Mouse (Mus musculus) liver, embryonic 13.5 days (tissue): ENCODE data around the gene Acsm5. TPM values are rescaled to one million over a fixed set of nuclear protein-coding genes. Genes with fewer than 3 reads are reported as not detected.
"Not testable (repeated sequence)": the region's sequence is repeated elsewhere in the genome, so short reads cannot be mapped to it uniquely, and the experiment has no call there.

Experiments used
- ATAC-seq: fragments of 200-750 bp; cut with Nextera tagmentation; 2 replicates; pipeline ENCODE4 v1.8.0; 2017; ENCODE audit warnings: low read depth, mild to moderate bottlenecking, moderate number of reproducible peaks, moderate library complexity
- DNase-seq: peaks from one replicate; pipeline ENCODE4 v3.0.0; 2022
- H3K27ac ChIP-seq: fragments of 300-500 bp; sonication (generic); 2 replicates; pipeline ENCODE4 v1.5.1; 2015; ENCODE audit warnings: moderate library complexity, mild to moderate bottlenecking, inconsistent platforms
- H3K27me3 ChIP-seq: fragments of 300-500 bp; sonication (generic); 2 replicates; pipeline ENCODE4 v1.6.1; 2015; ENCODE audit warnings: mild to moderate bottlenecking, inconsistent platforms
- H3K36me3 ChIP-seq: fragments of 300-500 bp; sonication (generic); 2 replicates; pipeline ENCODE4 v1.6.1; 2015; ENCODE audit warnings: mild to moderate bottlenecking, inconsistent platforms
- H3K4me1 ChIP-seq: fragments of 300-500 bp; sonication (generic); replicated peaks from 2 replicates; pipeline ENCODE4 v1.6.1; 2015; ENCODE audit warnings: inconsistent platforms
- H3K4me2 ChIP-seq: fragments of 300-500 bp; sonication (generic); 2 replicates; pipeline ENCODE4 v1.6.1; 2015; ENCODE audit warnings: inconsistent platforms, mild to moderate bottlenecking, moderate library complexity
- H3K4me3 ChIP-seq: fragments of 300-500 bp; sonication (generic); replicated peaks from 2 replicates; pipeline ENCODE4 v1.5.1; 2015; ENCODE audit warnings: mild to moderate bottlenecking, inconsistent platforms
- H3K9ac ChIP-seq: fragments of 300-500 bp; sonication (generic); 2 replicates; pipeline ENCODE4 v1.6.1; 2015; ENCODE audit warnings: mild to moderate bottlenecking, inconsistent platforms
- H3K9me3 ChIP-seq: fragments of 300-500 bp; sonication (generic); replicated peaks from 2 replicates; pipeline ENCODE4 v1.6.1; 2016; ENCODE audit warnings: inconsistent platforms
- WGBS: fragments of 180-500 bp; shearing (Covaris S2); methylation state at CpG from one replicate; pipeline ENCODE4 v1.1.7; 2015; ENCODE audit not compliant: insufficient replicate concordance; 5-methylcytosine and 5-hydroxymethylcytosine counted together
- polyA plus RNA-seq: library from polyadenylated mRNA; unstranded; fragments of >200 nt; fragmentation: Nextera tagmentation; extraction: Ambion mirVana; gene quantifications from 2 replicates; pipeline ENCODE4 v1.2.1, GENCODE M21; 2015

The Acsm5 gene
- polyA plus RNA-seq, 1 experiment from 2014 or later = not detected

- H3K4me2 ChIP-seq = no peak overlapping the region
- H3K27ac ChIP-seq = no peak overlapping the region
- H3K4me3 ChIP-seq = no peak overlapping the region
- 61% methylated on average over 3 of the region's 3 CpGs for WGBS
- ATAC-seq = no peak
- no peak for DNase-seq
- H3K4me1 ChIP-seq = no peaks in the 10 kb centered on the region
- H3K36me3 ChIP-seq = no peaks in the 10 kb centered on the region
- H3K9me3 ChIP-seq = no peaks in the 10 kb centered on the region
- no peak overlapping the region for H3K9ac ChIP-seq
- no peaks in the 10 kb centered on the region for H3K27me3 ChIP-seq
These were observed 31.4 kb downstream of the Acsm5 start for GRCm38 (mm10) chr7:119550471-119551222.

GRCm38 (mm10) chr7:119554040-119554439, 34.8 kb downstream of the Acsm5 start, which contains the start of gene Acsm2:
TSS of gene Acsm2 (plus strand) at chr7:119554340.
- H3K9ac ChIP-seq = no peak within 1 kb of the TSS
- H3K9me3 ChIP-seq = no peaks in the 10 kb centered on the region
- 50% methylated on average over 1 of the region's 1 CpGs for WGBS
- no peaks in the 10 kb centered on the region for H3K4me1 ChIP-seq
- H3K4me2 ChIP-seq = no peak within 1 kb of the TSS
- H3K4me3 ChIP-seq = no peak within 1 kb of the TSS
- ATAC-seq (no peak), DNase-seq (no peak)
- H3K27me3 ChIP-seq = no peaks in the 10 kb centered on the region
- H3K36me3 ChIP-seq = no peaks in the 10 kb centered on the region
- no peak within 1 kb of the TSS for H3K27ac ChIP-seq

GRCm38 (mm10) chr7:119559789-119560451, 40.7 kb downstream of the Acsm5 start:
- no peak overlapping the region for H3K4me2 ChIP-seq
- H3K4me1 ChIP-seq = no peaks in the 10 kb centered on the region
- 51% methylated on average over 3 of the region's 3 CpGs for WGBS
- no peaks in the 10 kb centered on the region for H3K27me3 ChIP-seq
- no peaks in the 10 kb centered on the region for H3K36me3 ChIP-seq
- H3K27ac ChIP-seq = no peak overlapping the region
- H3K4me3 ChIP-seq = no peak overlapping the region
- DNase-seq = no peak
- no peaks in the 10 kb centered on the region for H3K9me3 ChIP-seq
- ATAC-seq = no peak
- H3K9ac ChIP-seq = no peak overlapping the region

GRCm38 (mm10) chr7:119560452-119560835, 41.2 kb downstream of the Acsm5 start:
- no peak overlapping the region for H3K9ac ChIP-seq
- H3K4me1 ChIP-seq = no peaks in the 10 kb centered on the region
- H3K4me2 ChIP-seq = no peak overlapping the region
- 56% methylated on average over 3 of the region's 3 CpGs for WGBS
- H3K9me3 ChIP-seq = no peaks in the 10 kb centered on the region
- no peak overlapping the region for H3K27ac ChIP-seq
- no peak overlapping the region for H3K4me3 ChIP-seq
- no peaks in the 10 kb centered on the region for H3K27me3 ChIP-seq
- DNase-seq (no peak), ATAC-seq (no peak)
- H3K36me3 ChIP-seq = no peaks in the 10 kb centered on the region

GRCm38 (mm10) chr7:119561441-119561840, 42.2 kb downstream of the Acsm5 start:
- H3K4me3 ChIP-seq = no peak overlapping the region
- no peaks in the 10 kb centered on the region for H3K27me3 ChIP-seq
- ATAC-seq (no peak), DNase-seq (no peak)
- H3K4me1 ChIP-seq = no peaks in the 10 kb centered on the region
- H3K36me3 ChIP-seq = no peaks in the 10 kb centered on the region
- no peak overlapping the region for H3K4me2 ChIP-seq
- H3K9ac ChIP-seq = no peak overlapping the region
- H3K9me3 ChIP-seq = no peaks in the 10 kb centered on the region
- no peak overlapping the region for H3K27ac ChIP-seq
- 36% methylated on average over 4 of the region's 4 CpGs for WGBS

GRCm38 (mm10) chr7:119562476-119562875, 43.2 kb downstream of the Acsm5 start:
- H3K9me3 ChIP-seq, DNase-seq, H3K27ac ChIP-seq, H3K4me2 ChIP-seq, H3K9ac ChIP-seq, H3K36me3 ChIP-seq, H3K4me3 ChIP-seq, H3K27me3 ChIP-seq, H3K4me1 ChIP-seq, ATAC-seq: not testable (repeated sequence)
- WGBS = 74% methylated on average over 2 of the region's 2 CpGs

- Histone ChIP-seq H3K9ac (no peak overlapping the region), H3K4me1 (no peaks in the 10 kb centered on the region), H3K4me2 (no peak overlapping the region), H3K36me3 (no peaks in the 10 kb centered on the region), H3K27ac (no peak overlapping the region), H3K27me3 (no peaks in the 10 kb centered on the region), H3K4me3 (no peak overlapping the region), H3K9me3 (no peaks in the 10 kb centered on the region)
- DNase-seq (no peak), ATAC-seq (no peak)
- 60% methylated on average over 3 of the region's 3 CpGs for WGBS
These were observed 75.4 kb downstream of the Acsm5 start for GRCm38 (mm10) chr7:119594530-119595107.

Other genes starting within 250 kb of the Acsm5 start
- gene Gp2, start 60.2 kb upstream of the Acsm5 start, polyA plus RNA-seq = not detected in 2 replicates
- not detected in 2 replicates for gene Umod, start 40.2 kb upstream of the Acsm5 start, polyA plus RNA-seq
- gene Pdilt, start 4.0 kb downstream of the Acsm5 start, polyA plus RNA-seq = not detected in 2 replicates
- gene Acsm2, start 34.9 kb downstream of the Acsm5 start, polyA plus RNA-seq = not detected in 2 replicates
- gene Acsm1, start 87.6 kb downstream of the Acsm5 start, polyA plus RNA-seq = 0.63 and 0.68 TPM in 2 replicates
- not detected in 2 replicates for gene Acsm4, start 170.6 kb downstream of the Acsm5 start, polyA plus RNA-seq
- gene Thumpd1, start 201.3 kb downstream of the Acsm5 start, polyA plus RNA-seq = 35.7 and 40.8 TPM in 2 replicates
- 0.93 and 1.7 TPM in 2 replicates for gene Acsm3, start 241.5 kb downstream of the Acsm5 start, polyA plus RNA-seq